Mouse (Mus musculus) testis, adult 2 months (tissue): Measurements from ENCODE around the gene Fndc10.

Experiments used
- CTCF ChIP-seq: fragments of 200-500 bp; IDR thresholded peaks from 2 replicates; pipeline ENCODE4 v1.5.1; 2012; ENCODE audit warnings: low read depth, mild to moderate bottlenecking, inconsistent platforms, low read length, moderate library complexity; ENCODE audit not compliant: control insufficient read depth, insufficient read depth, insufficient replicate concordance
- POLR2A ChIP-seq: fragments of 200-500 bp; IDR thresholded peaks from 2 replicates; pipeline ENCODE4 v1.6.1; 2012; ENCODE audit warnings: low read depth, mild to moderate bottlenecking, inconsistent platforms, low read length, moderate library complexity; ENCODE audit not compliant: control insufficient read depth

DNA sequence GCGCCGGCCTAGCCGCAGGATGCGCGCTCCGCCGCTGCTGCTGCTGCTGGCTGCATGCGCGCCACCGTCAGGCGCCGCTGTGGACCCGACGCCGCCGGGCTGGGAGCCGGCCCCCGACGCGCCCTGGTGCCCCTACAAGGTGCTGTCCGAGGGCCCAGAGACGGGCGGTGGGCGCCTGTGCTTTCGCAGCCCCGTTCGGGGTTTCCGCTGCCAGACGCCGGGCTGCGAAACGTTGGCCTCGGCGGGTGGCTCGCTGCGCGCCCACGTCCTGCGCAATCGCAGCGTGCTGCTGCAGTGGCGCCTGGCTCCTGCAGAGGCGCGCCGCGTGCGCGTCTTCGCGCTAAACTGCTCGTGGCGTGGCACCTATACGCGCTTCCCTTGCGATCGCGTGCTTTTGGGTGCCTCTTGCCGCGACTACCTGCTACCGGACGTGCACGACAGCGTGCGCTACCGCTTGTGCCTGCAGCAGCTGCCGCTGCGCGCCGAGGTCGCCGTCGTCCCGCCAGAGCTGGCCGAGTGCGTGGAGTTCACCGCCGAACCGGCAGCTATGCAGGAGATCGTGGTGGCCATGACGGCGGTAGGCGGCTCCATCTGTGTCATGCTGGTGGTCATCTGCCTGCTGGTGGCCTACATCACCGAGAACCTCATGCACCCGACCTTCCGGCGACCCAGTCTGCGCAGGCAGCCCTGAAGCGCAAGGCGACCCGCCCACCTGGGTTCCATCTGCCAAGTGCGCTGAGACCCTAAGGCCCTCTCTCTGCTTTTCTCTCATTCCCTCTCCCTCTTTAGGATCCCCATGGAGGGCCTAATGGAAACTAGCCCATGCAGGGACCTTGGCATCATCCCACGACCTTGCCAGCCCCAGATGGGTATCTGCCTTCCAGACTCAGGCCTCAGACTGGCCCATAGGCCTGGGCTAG lies 600 bp downstream of the Fndc10 start:
- TF ChIP-seq POLR2A (no peak), CTCF (peak; percentile 23; the same call in 1 of the 2 replicates)
